Mouse (Mus musculus) lung, postnatal 0 days (tissue): ENCODE data around the gene Ttyh2. TPM values are rescaled to one million over a fixed set of nuclear protein-coding genes. Genes with fewer than 3 reads are reported as not detected.

Experiments
- ATAC-seq: fragments of 200-750 bp; cut with Nextera tagmentation; 2 replicates; pipeline ENCODE4 v1.8.0; 2017; ENCODE audit warnings: moderate library complexity
- DNase-seq: peaks from one replicate; pipeline ENCODE4 v3.0.0-alpha.2; 2016; ENCODE audit warnings: low spot score
- H3K27ac ChIP-seq: fragments of 300-500 bp; sonication (generic); 2 replicates; pipeline ENCODE4 v1.5.1; 2014; ENCODE audit warnings: antibody characterized with exemption, mild to moderate bottlenecking, low read length, mixed read lengths
- H3K27me3 ChIP-seq: fragments of 300-500 bp; sonication (generic); replicated peaks from 2 replicates; pipeline ENCODE4 v1.6.1; 2014; ENCODE audit warnings: low read length, mixed read lengths; ENCODE audit not compliant: insufficient read depth
- H3K36me3 ChIP-seq: fragments of 300-500 bp; sonication (generic); 2 replicates; pipeline ENCODE4 v1.6.1; 2014; ENCODE audit warnings: low read length, mixed read lengths; ENCODE audit not compliant: insufficient read depth
- H3K4me1 ChIP-seq: fragments of 300-500 bp; sonication (generic); 2 replicates; pipeline ENCODE4 v1.6.1; 2014; ENCODE audit warnings: antibody characterized with exemption, low read depth, low read length, mixed read lengths; ENCODE audit not compliant: insufficient read depth
- H3K4me2 ChIP-seq: fragments of 300-500 bp; sonication (generic); replicated peaks from 2 replicates; pipeline ENCODE4 v1.6.1; 2014; ENCODE audit warnings: low read depth, mild to moderate bottlenecking, low read length, moderate library complexity, mixed read lengths
- H3K4me3 ChIP-seq: fragments of 300-500 bp; sonication (generic); 2 replicates; pipeline ENCODE4 v1.5.1; 2014; ENCODE audit warnings: low read depth, low read length
- H3K9ac ChIP-seq: fragments of 300-500 bp; sonication (generic); replicated peaks from 2 replicates; pipeline ENCODE4 v1.6.1; 2014; ENCODE audit warnings: low read depth, mild to moderate bottlenecking
- H3K9me3 ChIP-seq: fragments of 300-500 bp; sonication (generic); 2 replicates; pipeline ENCODE4 v1.6.1; 2016; ENCODE audit warnings: low read length, mixed read lengths
- CTCF ChIP-seq: IDR thresholded peaks from 2 replicates; pipeline ENCODE4 v1.5.1; 2016; ENCODE audit warnings: antibody characterized with exemption, mild to moderate bottlenecking
- EP300 ChIP-seq: IDR thresholded peaks from 2 replicates; pipeline ENCODE4 v1.6.1; 2016; ENCODE audit warnings: antibody characterized with exemption, mild to moderate bottlenecking, control low read depth
- WGBS: fragments of 180-500 bp; shearing (Covaris S2); extraction: QIAGEN DNeasy Blood & Tissue Kit; methylation state at CpG from one replicate; pipeline ENCODE4 v1.1.7; 2014; 5-methylcytosine and 5-hydroxymethylcytosine counted together
- polyA plus RNA-seq: library from polyadenylated mRNA; unstranded; fragments of >200 nt; fragmentation: Nextera tagmentation; extraction: Ambion mirVana; gene quantifications from 2 replicates; pipeline ENCODE4 v1.2.1, GENCODE M21; 2015

Gene Ttyh2
- polyA plus RNA-seq, 1 experiment from 2014 or later: 22.3 TPM

DNA sequence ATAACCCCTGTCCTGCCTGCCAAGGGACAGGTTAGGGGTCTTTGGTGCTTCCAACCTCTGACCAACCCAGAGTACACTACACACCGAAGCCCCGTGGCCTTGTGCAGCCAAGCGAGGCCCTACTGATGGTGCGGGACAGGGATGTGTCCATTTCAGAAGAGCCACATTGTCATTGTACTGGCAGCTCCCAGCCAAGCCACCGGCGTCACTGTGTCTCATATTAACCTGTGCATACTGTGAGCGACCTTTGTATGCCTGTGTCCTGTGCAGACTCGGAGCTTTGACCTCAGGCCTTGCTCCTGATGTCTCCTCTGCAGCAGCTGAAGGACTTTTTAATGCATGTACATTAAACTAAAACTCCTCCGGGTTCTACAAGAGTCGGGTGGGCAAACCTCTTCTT, 45.3 kb downstream of the Ttyh2 start:
- Histone ChIP-seq H3K9ac (no peak overlapping the region), H3K4me2 (no peak overlapping the region), H3K27ac (no peak overlapping the region), H3K27me3 (no peaks in the 10 kb centered on the region), H3K4me1 (no peaks in the 10 kb centered on the region), H3K4me3 (no peak overlapping the region), H3K36me3 (no peaks in the 10 kb centered on the region), H3K9me3 (no peaks in the 10 kb centered on the region)
- TF ChIP-seq CTCF (no peak), EP300 (no peak)
- ATAC-seq: no peak
- 90% methylated on average over 10 of the region's 10 CpGs for WGBS
- DNase-seq: no peak

DNA sequence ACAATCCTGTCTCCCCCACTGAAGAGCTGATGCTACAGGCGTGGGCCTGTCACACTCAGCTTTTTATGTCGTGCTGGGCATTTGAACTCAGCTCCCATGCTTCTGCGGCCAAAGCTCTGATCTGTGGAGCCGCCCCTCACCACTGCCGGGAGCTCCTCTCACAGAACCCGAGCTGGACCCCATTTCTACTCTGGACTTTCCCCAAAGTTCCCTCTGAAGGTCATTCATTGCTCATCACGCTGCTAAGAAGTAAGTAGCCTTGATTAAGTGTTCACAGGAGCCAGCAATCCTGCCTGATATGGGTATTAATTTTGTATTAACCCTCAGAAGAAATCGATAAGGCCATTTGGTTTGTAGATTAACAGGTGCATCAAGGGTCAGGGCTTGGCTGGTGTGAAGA, 47.2 kb downstream of the Ttyh2 start:
- Histone ChIP-seq H3K9ac (no peak overlapping the region), H3K27ac (no peak overlapping the region), H3K4me3 (no peak overlapping the region), H3K9me3 (no peaks in the 10 kb centered on the region), H3K27me3 (no peaks in the 10 kb centered on the region), H3K36me3 (no peaks in the 10 kb centered on the region), H3K4me2 (no peak overlapping the region), H3K4me1 (no peaks in the 10 kb centered on the region; the same call in 1 of the 2 replicates)
- no peak for DNase-seq
- no peak for ATAC-seq
- TF ChIP-seq CTCF: no peak
- no peak for TF ChIP-seq EP300
- WGBS: 79% methylated on average over 8 of the region's 8 CpGs

DNA sequence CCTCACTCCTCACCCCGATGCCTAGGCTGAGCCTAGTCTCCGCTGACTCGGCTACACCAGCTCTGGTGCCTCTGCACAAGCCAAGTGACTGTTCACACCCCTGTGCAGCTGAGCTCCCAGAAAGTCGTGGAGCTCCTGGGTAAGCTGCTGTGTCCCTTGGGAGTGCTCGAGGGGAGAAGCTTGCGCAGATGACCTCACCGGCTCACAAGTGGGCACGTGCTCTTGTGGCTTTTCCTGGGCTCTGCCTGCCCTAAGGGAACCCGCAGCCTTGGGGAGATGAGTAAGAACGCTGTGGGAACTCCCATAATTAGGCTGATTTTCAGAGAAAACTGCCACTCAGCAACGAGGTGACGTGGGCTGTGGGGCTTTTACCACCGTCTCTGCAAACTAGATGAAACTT, 47.8 kb downstream of the Ttyh2 start:
- H3K4me1 ChIP-seq: no peaks in the 10 kb centered on the region; the same call in 1 of the 2 replicates
- WGBS: 68% methylated on average over 13 of the region's 13 CpGs
- ATAC-seq (peak; percentile 8; the same call in 1 of the 2 replicates), DNase-seq (peak; percentile 27)
- H3K9ac ChIP-seq: no peak overlapping the region
- no peaks in the 10 kb centered on the region for H3K27me3 ChIP-seq
- no peak overlapping the region for H3K4me3 ChIP-seq
- no peaks in the 10 kb centered on the region for H3K36me3 ChIP-seq
- H3K9me3 ChIP-seq: no peaks in the 10 kb centered on the region
- no peak overlapping the region for H3K27ac ChIP-seq
- no peak overlapping the region for H3K4me2 ChIP-seq
- TF ChIP-seq CTCF (no peak), EP300 (no peak)

DNA sequence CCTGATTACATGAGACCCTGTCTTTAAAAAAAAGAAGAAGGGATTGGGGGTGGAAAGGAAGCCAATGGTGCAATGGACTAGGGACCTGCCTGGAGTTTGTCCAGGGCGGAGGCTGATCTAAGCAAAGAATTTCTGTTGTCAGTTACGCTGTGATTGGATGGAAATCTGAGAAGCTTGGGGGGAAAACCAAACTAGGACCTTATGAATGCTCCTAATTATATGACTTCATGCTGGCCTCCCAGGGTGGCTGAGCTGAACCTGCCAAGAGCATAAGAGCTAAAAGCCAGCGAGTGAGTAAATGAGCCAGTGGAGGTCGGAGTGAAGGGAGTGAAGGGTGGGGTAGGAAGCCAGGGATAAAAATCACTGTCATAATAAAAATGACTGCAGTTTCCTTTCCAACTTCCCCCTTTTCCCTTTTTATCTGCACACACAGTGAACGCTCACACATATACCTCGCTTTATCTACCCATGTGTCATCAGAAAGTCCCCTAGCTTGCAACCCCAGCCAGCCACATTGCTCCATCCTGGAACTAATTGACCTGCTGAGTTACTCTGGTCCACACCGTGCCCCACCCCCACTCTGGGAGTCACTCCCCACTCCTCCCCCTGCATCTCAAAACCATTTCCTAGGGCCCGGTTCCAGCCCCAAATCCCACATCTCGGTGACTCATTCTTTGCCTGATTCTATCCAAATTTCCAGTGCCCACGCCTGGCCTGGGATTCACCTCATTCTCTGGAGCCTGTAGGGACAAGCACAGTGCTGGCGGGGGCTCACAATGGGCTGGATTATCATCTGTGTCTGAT, 49.8 kb downstream of the Ttyh2 start:
- Histone ChIP-seq H3K4me1 (peaks cover 4% of the 10 kb centered on the region; the same call in 1 of the 2 replicates), H3K9me3 (no peaks in the 10 kb centered on the region), H3K36me3 (no peaks in the 10 kb centered on the region), H3K9ac (no peak overlapping the region), H3K27me3 (no peaks in the 10 kb centered on the region), H3K4me3 (no peak overlapping the region), H3K27ac (no peak overlapping the region), H3K4me2 (no peak overlapping the region)
- DNase-seq: peak; percentile 46
- 42% methylated on average over 11 of the region's 11 CpGs for WGBS
- peak; percentile 35; the same call in 1 of the 2 replicates for ATAC-seq
- TF ChIP-seq CTCF (no peak), EP300 (no peak)

DNA sequence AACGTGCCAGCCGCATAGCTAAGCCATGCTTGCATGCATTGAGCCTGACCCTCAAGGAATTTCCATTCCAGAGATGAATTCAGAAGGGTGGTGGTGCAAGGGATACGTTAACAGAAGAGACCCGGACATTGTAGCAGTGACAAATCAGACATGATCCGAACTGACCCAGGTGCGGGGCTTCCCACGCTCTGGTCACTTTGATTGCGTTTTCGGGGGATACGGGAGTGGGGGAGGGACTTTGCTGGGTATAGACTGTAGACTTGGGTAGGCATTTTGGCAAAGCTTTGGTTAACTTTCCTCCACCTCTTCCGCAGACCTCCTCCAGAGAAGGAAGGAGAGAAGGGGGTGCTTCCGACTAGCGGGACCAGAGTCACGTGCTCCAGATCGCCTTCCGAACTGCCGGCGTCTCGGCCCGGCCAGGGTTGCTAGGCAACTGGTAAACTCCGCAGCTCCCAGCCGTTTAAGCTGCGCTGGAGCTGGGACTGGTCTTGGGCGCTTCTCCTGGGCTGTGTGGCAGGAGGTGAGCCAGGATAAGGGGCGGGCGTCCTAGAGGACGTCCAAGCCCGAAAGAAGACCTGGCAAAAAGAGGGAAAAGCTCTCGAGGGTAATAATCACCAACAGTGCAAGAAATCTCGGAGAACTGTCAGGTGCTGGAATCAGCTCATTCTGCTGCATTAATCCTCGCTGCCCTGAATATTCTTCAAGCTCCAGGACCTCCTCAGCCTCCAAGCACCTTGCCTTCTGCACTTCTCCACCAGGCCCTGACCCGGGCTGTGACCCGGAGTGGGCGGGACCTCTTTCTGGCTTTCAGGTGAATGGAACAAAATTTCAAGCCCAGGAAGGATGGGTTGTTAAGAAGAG, 52.0 kb downstream of the Ttyh2 start, which contains the start of gene Dnaic2:
TSS of gene Dnaic2 (plus strand) at position 444 of the 861 bp plus-strand sequence.
- Histone ChIP-seq H3K36me3 (no peaks in the 10 kb centered on the region), H3K27ac (no peak within 1 kb of the TSS), H3K4me2 (peak within 1 kb of the TSS; percentile 53), H3K27me3 (no peaks in the 10 kb centered on the region), H3K4me1 (peaks cover 4% of the 10 kb centered on the region; the same call in 1 of the 2 replicates), H3K9me3 (no peaks in the 10 kb centered on the region), H3K4me3 (peak within 1 kb of the TSS; percentile 21), H3K9ac (no peak within 1 kb of the TSS)
- TF ChIP-seq EP300 (no peak), CTCF (no peak)
- DNase-seq: peak; percentile 88
- ATAC-seq: peak; percentile 78
- WGBS: 8% methylated on average over 34 of the region's 34 CpGs

DNA sequence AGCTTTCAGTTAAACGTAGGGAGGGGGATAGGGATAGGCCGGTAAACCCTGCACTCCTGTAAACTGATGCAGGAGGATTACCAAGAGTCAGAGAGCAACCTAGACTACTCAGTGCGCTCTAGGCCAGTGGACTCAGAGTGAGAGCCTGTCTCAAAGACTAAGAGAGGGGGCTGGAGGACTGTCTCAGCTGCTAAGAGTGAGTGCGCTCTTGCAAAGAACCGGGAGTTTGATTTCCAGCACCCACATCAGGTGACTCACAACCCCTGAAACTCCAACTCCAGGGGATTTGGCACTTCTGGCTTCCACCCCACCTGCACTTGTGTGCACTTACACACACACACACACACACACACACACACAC, 52.6 kb downstream of the Ttyh2 start:
- H3K27ac ChIP-seq: no peak overlapping the region
- ATAC-seq (no peak), DNase-seq (no peak)
- H3K27me3 ChIP-seq: no peaks in the 10 kb centered on the region
- H3K9me3 ChIP-seq: no peaks in the 10 kb centered on the region
- peaks cover 4% of the 10 kb centered on the region; the same call in 1 of the 2 replicates for H3K4me1 ChIP-seq
- H3K4me2 ChIP-seq: 0 out of 2 replicates have a peak overlapping the region, but pooled peaks have one; percentile 53
- 29% methylated on average over 5 of the region's 5 CpGs for WGBS
- no peak overlapping the region for H3K9ac ChIP-seq
- no peaks in the 10 kb centered on the region for H3K36me3 ChIP-seq
- TF ChIP-seq EP300 (no peak), CTCF (no peak)
- H3K4me3 ChIP-seq: no peak overlapping the region
